Mouse (Mus musculus): Measurements from ENCODE around the gene Prkar1b.

Prkar1b gene

GRCm38 (mm10) chr5:139053176-139053575, 96.6 kb downstream of the Prkar1b start:
- DNase-seq, result no peak

DNA sequence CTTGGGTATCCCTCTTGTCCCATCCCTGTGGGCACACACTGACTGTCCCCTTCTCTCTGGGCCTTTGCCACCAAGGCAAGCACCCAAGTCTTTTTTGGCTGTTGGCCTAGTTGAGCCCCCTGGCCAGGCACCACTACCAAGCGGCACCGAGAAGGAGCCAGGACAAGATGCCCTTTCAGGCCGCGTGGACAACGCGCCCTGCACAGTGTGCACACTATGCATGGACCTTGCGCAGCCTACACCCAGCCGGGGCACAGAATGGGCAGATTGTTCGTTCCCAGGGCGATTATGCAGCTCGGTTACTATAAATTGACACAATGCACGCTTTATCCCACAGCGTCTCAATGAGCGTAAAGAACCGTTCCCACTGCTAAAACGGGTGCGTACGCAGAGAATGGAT, 98.5 kb downstream of the Prkar1b start:
- no peak for DNase-seq

DNA sequence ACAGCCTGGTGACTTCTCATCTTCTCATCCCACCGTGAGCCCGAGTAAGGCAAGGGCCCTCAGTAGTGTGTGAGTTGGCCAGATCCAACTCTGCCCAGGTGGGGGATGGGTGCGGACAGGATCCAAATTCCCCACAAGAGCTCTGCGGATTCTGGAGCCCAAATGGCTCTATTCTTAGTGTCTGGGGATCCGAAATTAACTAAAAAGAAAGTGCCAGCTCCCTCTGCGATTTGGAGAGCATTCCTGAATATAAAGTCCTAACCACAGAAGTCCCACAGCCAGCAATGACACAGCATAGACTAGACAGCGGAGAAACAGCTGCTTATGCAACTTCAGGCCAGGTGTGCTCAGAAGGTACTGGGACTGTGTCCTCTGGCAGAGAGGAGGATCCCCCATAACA, 100.4 kb downstream of the Prkar1b start:
- DNase-seq, result no peak

GRCm38 (mm10) chr5:139047171-139047570, 102.6 kb downstream of the Prkar1b start:
- no peak for DNase-seq

DNA sequence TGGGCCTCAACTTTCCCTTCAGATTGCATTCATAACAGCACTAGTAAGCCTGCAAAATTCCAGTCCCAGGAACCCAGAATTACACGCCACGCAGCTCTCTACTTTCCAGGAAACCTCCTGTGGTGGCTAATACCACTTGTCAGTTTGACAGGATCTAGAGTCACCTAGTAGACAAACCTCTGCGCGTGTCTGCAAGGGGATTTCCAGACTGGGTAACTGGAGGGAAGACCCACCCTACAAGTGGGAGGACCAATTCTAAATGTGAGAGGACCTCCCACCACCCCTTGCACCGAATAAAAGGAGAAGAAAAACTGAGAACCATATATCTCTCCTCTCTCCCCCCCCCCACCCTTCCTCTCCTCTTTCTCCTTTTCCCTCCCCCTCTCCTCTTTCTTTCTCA, 103.2 kb downstream of the Prkar1b start:
- DNase-seq, result no peak

DNA sequence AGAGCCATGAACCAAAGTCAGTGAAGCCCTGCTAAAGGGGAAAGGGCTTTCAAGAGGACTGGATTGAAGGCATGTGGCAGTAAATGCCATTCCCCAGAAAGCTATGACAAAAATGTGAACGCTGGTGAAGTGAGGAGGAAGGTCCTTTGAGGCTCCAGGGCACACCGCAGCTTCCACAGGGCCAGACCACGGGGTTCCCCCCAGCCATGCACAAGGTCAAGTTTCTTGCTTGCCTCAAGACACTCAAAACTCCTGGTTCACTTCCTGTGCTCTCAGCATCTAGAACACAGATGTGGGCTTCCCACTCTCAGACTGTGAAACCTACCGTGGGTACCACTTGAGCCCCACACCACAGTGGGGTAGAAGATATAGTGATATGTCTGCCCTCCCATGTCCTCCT, 106.3 kb downstream of the Prkar1b start:
- DNase-seq, result no peak

GRCm38 (mm10) chr5:139042299-139042698, 107.5 kb downstream of the Prkar1b start:
- no peak for DNase-seq

- DNase-seq, result no peak
These were observed 114.6 kb downstream of the Prkar1b start for GRCm38 (mm10) chr5:139035171-139035570.

DNA sequence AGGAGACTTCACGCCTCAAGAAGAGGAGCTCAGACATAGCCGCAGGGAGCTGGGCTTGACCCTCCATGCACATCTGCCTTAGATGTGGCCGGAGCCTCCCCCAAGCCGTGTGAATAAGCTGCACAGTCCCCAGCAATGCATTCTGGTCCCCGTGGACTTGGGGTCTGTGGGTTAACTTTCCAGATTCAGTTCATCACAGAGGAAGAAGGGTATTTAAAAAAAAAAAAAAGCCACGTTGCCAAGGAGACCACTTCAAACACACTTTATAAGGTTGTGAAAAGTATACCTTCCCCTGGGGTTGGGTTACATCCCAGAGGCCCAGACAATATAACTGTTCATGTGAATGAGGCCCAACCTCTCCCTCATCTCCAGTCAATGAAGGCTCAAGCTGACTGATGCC, 115.1 kb downstream of the Prkar1b start:
- no peak for DNase-seq

GRCm38 (mm10) chr5:139033406-139034317, 116.1 kb downstream of the Prkar1b start:
- no peak for DNase-seq

DNA sequence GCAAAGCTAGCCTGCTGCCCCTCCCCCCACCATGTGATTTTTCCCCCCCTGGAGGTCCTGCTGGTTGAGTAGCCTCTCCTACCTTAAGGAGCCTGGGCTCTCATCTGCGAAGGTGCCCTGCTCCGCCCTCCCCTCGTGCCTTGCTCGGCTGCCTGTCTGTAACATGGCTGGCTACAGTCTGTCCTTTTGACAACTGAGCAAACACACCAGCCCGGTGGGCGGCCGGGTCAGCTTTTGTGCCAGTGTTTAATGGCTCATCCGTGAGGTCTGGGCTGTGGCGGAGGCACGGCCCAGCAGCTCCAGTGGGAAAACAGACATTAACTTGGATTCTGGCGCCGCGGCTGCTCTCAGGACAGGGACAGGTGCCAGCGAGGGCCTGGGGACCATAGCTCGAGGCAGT, 122.2 kb downstream of the Prkar1b start:
- peak; percentile 18 for DNase-seq

- peak; percentile 19 for DNase-seq
These were observed 125.3 kb downstream of the Prkar1b start for GRCm38 (mm10) chr5:139024351-139025105.

- no peak for DNase-seq
These were observed 129.2 kb downstream of the Prkar1b start for GRCm38 (mm10) chr5:139020595-139020994.

DNA sequence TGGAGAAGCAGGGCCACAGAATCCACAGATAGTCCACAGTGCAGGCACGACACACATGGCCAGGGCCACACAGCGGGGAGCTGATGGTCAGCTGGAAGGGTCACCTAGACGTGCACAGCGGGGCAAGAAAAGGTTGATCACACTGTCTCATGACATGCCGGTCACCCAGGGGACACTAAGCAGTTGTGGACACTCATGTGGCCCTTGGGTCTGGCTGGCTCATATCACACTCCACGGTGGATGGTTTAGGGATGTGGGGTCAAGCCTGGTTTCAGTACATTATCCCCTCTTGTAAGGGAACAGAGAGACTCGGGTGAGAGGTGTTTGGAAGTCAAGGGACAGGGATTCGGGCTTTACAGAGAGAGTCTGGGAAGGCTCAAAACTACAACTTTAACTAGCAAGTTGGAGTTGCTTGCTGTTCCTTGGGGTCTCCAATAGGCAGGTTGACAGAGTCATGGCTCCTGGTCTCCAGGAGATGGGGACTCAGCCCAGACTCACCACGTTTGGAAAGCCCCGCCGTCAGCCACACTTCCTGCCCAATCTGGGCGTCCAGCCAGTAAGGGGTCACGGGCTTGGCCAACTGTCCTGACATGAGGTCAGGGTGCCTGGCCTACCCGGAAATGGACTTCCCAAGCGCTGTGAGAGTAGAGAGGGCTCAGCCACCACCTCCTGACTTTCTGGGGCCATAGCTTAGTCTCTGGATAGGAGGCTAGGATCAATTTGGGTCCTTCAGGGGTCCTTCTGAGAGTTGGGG, 132.3 kb downstream of the Prkar1b start:
- DNase-seq, result peak; percentile 65

GRCm38 (mm10) chr5:139015097-139015496, 134.7 kb downstream of the Prkar1b start:
- DNase-seq, result peak; percentile 40

GRCm38 (mm10) chr5:139010649-139011048, 139.2 kb downstream of the Prkar1b start:
- no peak for DNase-seq

- DNase-seq, result no peak
These were observed 142.5 kb downstream of the Prkar1b start for GRCm38 (mm10) chr5:139007141-139007775.

DNA sequence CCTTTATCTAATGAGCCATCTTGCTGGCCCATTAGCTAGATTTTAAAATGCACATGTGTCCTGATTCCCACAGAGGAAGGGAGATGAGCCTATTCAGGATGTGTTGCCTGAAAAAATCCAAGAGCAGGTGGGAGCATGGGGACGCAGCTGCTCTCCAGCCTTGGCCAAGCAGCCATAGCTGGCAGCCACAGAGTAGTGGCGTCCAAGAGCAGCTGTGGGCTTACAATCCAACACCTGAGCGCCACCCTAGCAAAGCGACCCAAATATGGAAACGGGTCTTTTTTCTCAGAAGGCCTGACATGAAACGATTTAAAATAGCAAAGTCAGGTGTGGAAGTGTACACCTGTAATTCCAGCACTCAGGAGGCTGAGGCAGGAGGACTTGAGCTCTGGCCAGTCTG, 145.2 kb downstream of the Prkar1b start:
- no peak for DNase-seq

DNA sequence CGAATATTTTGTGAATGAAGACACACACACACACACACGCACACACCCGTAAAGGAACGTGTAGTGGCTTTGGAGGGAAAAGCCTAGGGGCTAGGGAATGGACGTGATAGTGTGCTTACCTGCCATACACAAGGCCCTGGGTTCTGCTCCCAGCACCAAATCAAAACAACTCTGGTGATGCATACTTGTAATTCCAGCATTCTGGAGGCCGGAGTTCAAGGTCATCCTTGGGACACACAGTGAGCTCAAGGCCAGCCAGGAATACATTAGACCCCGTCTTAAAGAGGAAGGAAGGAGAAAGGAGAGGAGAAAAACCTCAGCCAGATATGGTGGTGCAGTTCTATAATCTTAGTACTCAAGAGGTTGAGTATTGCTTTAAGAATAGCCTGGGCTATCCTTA, 150.1 kb downstream of the Prkar1b start:
- DNase-seq, result no peak

GRCm38 (mm10) chr5:138997936-138998580, 151.7 kb downstream of the Prkar1b start:
- no peak for DNase-seq

DNA sequence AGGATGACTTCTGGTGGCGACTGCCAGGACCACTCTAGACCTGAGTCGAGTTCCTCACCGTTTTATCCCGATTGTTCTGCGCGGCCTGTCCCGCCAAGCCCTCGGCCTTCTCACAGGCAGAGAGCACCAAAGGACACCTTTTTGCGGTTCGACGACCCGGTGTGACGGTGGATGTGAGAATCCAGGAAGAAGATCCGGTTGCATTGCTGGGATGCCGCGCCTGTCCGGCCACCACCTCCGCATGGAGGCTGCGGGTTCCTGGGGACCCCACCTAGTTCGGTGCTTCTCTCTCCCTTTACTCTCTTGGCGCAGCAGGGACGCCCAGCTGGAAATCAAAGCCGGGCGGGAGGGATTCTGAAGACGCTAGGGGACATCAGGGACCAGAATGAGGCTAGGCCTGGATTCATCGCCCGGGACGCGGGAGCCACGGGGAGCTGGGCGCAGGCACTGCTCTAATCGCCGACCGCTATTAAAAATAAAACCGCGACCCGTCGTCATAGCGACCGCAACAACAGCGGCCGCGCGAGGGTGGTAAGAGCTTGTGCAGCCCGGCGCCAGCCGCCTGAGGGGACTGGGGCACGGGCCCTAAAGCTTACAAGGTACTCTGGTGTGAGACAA, 152.5 kb downstream of the Prkar1b start, which contains the start of gene Pdgfa:
TSS of gene Pdgfa (minus strand) at position 200 of the 618 bp plus-strand sequence.
- DNase-seq, result peak; percentile 47
